ENCODE assay signal across 8 mouse cellular contexts in genomic region chr7:44262791-44263643, GRCm38 (mm10). TPM values are rescaled to one million over a fixed set of nuclear protein-coding genes. Genes with fewer than 3 reads are reported as not detected.
DNase-seq lines count a peak whose midpoint lies in the region; ATAC-seq lines count a peak whose summit lies in the region.

No protein-coding gene starts in this region.

- peaks cover 8% of the 10 kb centered on the region for H3K4me1 ChIP-seq in hindbrain, embryonic 15.5 days (replicated peaks)

- DNase-seq in WW6 (ENCODE audit: low read depth, low spot score) = peak; percentile 89
- peak; percentile 97 to 99 for DNase-seq in cerebellum, postnatal 4 days (ENCODE audit: low spot score in 2 of 2)
- DNase-seq in gastrocnemius, adult 18-20 months (ENCODE audit: low spot score) = peak; percentile 94
- peak; percentile 93 to 97 for DNase-seq in layer of hippocampus, postnatal 36 days
- DNase-seq in lung, postnatal 25 days (ENCODE audit: low spot score) = peak; percentile 94
- DNase-seq in retina, postnatal 1 day = peak; percentile 95
- peak; percentile 96 for DNase-seq in thymus, postnatal 4 days

- no peaks in the 10 kb centered on the region for H3K36me3 ChIP-seq in hindbrain, embryonic 15.5 days

- peak overlapping the region; percentile 51 for H3K9ac ChIP-seq in hindbrain, embryonic 15.5 days

- peak overlapping the region; percentile 76 for H3K27ac ChIP-seq in hindbrain, embryonic 15.5 days (replicated peaks)

- H3K4me2 ChIP-seq in hindbrain, embryonic 15.5 days = peak overlapping the region; percentile 78

- no peaks in the 10 kb centered on the region for H3K9me3 ChIP-seq in hindbrain, embryonic 15.5 days

- WGBS in hindbrain, embryonic 15.5 days = under 1% methylated on average over 34 of the region's 34 CpGs

- H3K27me3 ChIP-seq in hindbrain, embryonic 15.5 days = 0 out of 2 replicates have a peak, but pooled peaks cover 4% of the 10 kb centered on the region

- H3K4me3 ChIP-seq in hindbrain, embryonic 15.5 days = peak overlapping the region; percentile 38

- peak; percentile 87 for ATAC-seq in hindbrain, embryonic 15.5 days (ENCODE audit: low FRiP score, low read depth)

RNA-seq across cellular contexts. Expression of gene Gm15517, which starts 1.8 kb away (rescaled TPM):
- total RNA-seq in gastrocnemius, adult 18-20 months (2021) = not detected
- polyA plus RNA-seq in hindbrain, embryonic 15.5 days (2015; fragmentation: Nextera tagmentation; extraction: Ambion mirVana) = 1.2 TPM in 1 of 2 replicates, not detected in the other
- not detected for total RNA-seq in layer of hippocampus, postnatal 36 days (2021)

RNA-seq across cellular contexts. Expression of gene Acp4, which starts 5.8 kb away (rescaled TPM):
- not detected for total RNA-seq in gastrocnemius, adult 18-20 months (2021)
- not detected in 2 replicates for polyA plus RNA-seq in hindbrain, embryonic 15.5 days (2015; fragmentation: Nextera tagmentation; extraction: Ambion mirVana)
- total RNA-seq in layer of hippocampus, postnatal 36 days (2021) = not detected

RNA-seq across cellular contexts. Expression of gene 2410002F23Rik, which starts 16.5 kb away (rescaled TPM):
- 1 to 10 TPM; 4.9 to 5.9 TPM for total RNA-seq in gastrocnemius, adult 18-20 months (2021)
- 193 and 221 TPM in 2 replicates for polyA plus RNA-seq in hindbrain, embryonic 15.5 days (2015; fragmentation: Nextera tagmentation; extraction: Ambion mirVana)
- 10 to 100 TPM; 82.0 to 92.1 TPM for total RNA-seq in layer of hippocampus, postnatal 36 days (2021)

RNA-seq across cellular contexts. Expression of gene 1700028J19Rik, which starts 16.5 kb away (rescaled TPM):
- not detected for total RNA-seq in gastrocnemius, adult 18-20 months (2021)
- polyA plus RNA-seq in hindbrain, embryonic 15.5 days (2015; fragmentation: Nextera tagmentation; extraction: Ambion mirVana) = 1.1 and 1.2 TPM in 2 replicates
- total RNA-seq in layer of hippocampus, postnatal 36 days (2021) = 1 to 10 TPM in 1 of 2 experiments, under 1 TPM in 1; 0.99 to 1.2 TPM

RNA-seq across cellular contexts. Expression of gene Gm36864, which starts 27.0 kb away (rescaled TPM):
- total RNA-seq in gastrocnemius, adult 18-20 months (2021) = not detected
- 0.17 TPM in 1 of 2 replicates, not detected in the other for polyA plus RNA-seq in hindbrain, embryonic 15.5 days (2015; fragmentation: Nextera tagmentation; extraction: Ambion mirVana)
- total RNA-seq in layer of hippocampus, postnatal 36 days (2021) = not detected

Comparison
In these comparisons a context has a peak if more than half of its experiments do, and no peak if none do; other contexts are left out.
1. Peak in every context shown above with its lines: DNase-seq, ATAC-seq, H3K4me3 ChIP-seq and H3K27ac ChIP-seq.
2. RNA of gene 2410002F23Rik, which starts 16.5 kb away (total RNA-seq): 82.0 to 92.1 TPM in layer of hippocampus, postnatal 36 days; 4.9 to 5.9 TPM in gastrocnemius, adult 18-20 months; every median in the first group is over 10 times any median in the second.